Mouse (Mus musculus) C2C12 (cell line): ENCODE results near the gene Jag2.

Experiments used
- CTCF ChIP-seq: IDR thresholded peaks from one replicate; pipeline ENCODE4 v1.5.1; 2011; ENCODE audit not compliant: control insufficient read depth, insufficient read depth, insufficient read length
- MAX ChIP-seq: IDR thresholded peaks from one replicate; pipeline ENCODE4 v1.6.1; 2011; ENCODE audit warnings: mild to moderate bottlenecking, control low read depth
- MYOG ChIP-seq: IDR thresholded peaks from one replicate; pipeline ENCODE4 v1.6.1; 2011; ENCODE audit not compliant: control insufficient read depth, insufficient read length; ENCODE audit errors: extremely low read depth
- USF1 ChIP-seq: IDR thresholded peaks from one replicate; pipeline ENCODE4 v1.6.1; 2011; ENCODE audit warnings: low read depth, mild to moderate bottlenecking, control low read depth, moderate library complexity

GRCm38 (mm10) chr12:112877607-112878020 lies 52.0 kb downstream of the Jag2 start:
- TF ChIP-seq CTCF: no peak
- no peak for TF ChIP-seq MYOG
- TF ChIP-seq USF1: no peak
- TF ChIP-seq MAX: no peak
